Mouse (Mus musculus): ENCODE results near the gene Rad23a. TPM values are rescaled to one million over a fixed set of nuclear protein-coding genes. Genes with fewer than 3 reads are reported as not detected.

Rad23a gene
- polyA plus RNA-seq, 1 experiment from 2014 or later: 77.9 TPM

DNA sequence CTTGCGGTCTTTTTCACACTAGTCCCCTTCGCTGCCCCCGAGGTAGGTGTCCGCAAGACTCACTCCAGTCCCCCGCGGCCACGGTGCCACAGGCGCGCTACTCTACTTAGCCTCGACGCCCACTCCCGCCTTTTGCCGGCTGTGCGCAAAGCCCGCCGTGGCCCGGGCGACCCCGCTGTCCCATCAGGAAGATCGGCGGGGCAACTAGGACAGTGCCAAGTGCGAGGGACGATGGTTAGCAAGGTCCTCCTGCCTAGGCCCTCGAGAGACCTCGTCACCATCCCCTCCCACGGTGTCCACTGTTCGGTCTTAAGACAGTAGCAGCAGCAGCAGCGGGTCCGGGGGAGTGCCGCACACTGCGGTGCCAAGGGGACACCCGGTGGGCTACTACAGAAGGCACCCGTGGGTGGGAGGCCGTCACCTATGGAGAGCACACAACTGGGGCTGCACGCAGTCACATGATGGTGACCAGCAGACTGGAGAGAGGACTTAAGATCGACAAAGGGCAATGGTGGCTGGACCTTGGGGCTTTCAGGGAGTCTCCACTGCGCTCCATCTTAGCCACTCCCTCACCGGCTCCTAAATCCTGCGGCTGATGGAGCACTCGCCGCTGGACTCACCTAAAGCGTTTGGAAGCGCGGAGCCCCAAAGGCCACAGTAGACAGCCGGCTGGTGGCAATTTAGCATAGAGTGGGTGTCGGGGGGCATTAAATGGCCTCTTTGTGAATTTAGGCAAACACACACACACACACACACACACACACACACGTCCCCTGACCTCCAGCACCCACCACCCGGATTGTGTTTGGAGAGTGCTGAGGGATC is 55.6 kb downstream of the Rad23a start:
- no peak for ATAC-seq
- no peak for DNase-seq (ENCODE audit: low spot score)
- Histone ChIP-seq H3K27ac (ENCODE audit: low read length) (no peak overlapping the region), H3K4me1 (ENCODE audit: insufficient read depth, low read depth, low read length) (peaks cover 36% of the 10 kb centered on the region), H3K4me3 (ENCODE audit: low read depth, low read length) (peak overlapping the region; percentile 8), H3K9me3 (ENCODE audit: low read length) (no peaks in the 10 kb centered on the region), H3K36me3 (ENCODE audit: insufficient read depth, low read length) (no peaks in the 10 kb centered on the region), H3K27me3 (replicated peaks; ENCODE audit: insufficient read depth, low read length) (0 out of 2 replicates have a peak, but pooled peaks cover 3% of the 10 kb centered on the region), H3K9ac (replicated peaks; ENCODE audit: low read depth) (no peak overlapping the region), H3K4me2 (replicated peaks; ENCODE audit: low read depth, low read length) (peak overlapping the region; percentile 50)
- TF ChIP-seq CTCF (IDR thresholded peaks at IDR 0.05): no peak
- no peak for TF ChIP-seq EP300 (IDR thresholded peaks at IDR 0.05)
- WGBS: 16% methylated on average over 48 of the region's 48 CpGs

Small RNAs within 50 kb of the gene (microRNA-seq; reads per million reads assigned to microRNA genes)
- gene Mir7069: 1.5 reads per million

Other genes starting within 250 kb of the Rad23a start
- gene Ier2, start 177.8 kb downstream of the Rad23a start, polyA plus RNA-seq (2015; fragmentation: Nextera tagmentation; extraction: Ambion mirVana): 113 and 140 TPM in 2 replicates
- gene Trmt1, start 154.4 kb downstream of the Rad23a start, polyA plus RNA-seq (2015; fragmentation: Nextera tagmentation; extraction: Ambion mirVana): 38.4 and 43.4 TPM in 2 replicates
- gene Nacc1, start 152.8 kb downstream of the Rad23a start, polyA plus RNA-seq (2015; fragmentation: Nextera tagmentation; extraction: Ambion mirVana): 7.1 and 7.4 TPM in 2 replicates
- gene Lyl1, start 139.2 kb downstream of the Rad23a start, polyA plus RNA-seq (2015; fragmentation: Nextera tagmentation; extraction: Ambion mirVana): 11.6 and 13.9 TPM in 2 replicates
- gene G430095P16Rik, start 117.7 kb downstream of the Rad23a start, polyA plus RNA-seq (2015; fragmentation: Nextera tagmentation; extraction: Ambion mirVana): 2.0 and 2.8 TPM in 2 replicates
- gene Nfix, start 40.3 kb downstream of the Rad23a start, polyA plus RNA-seq (2015; fragmentation: Nextera tagmentation; extraction: Ambion mirVana): 38.8 and 45.1 TPM in 2 replicates
- 6.2 and 6.8 TPM in 2 replicates for gene Dand5, start 17.8 kb downstream of the Rad23a start, polyA plus RNA-seq (2015; fragmentation: Nextera tagmentation; extraction: Ambion mirVana)
- gene Gadd45gip1, start 9.1 kb downstream of the Rad23a start, polyA plus RNA-seq (2015; fragmentation: Nextera tagmentation; extraction: Ambion mirVana): 24.4 and 24.8 TPM in 2 replicates
- gene Calr, start 6.3 kb upstream of the Rad23a start, polyA plus RNA-seq (2015; fragmentation: Nextera tagmentation; extraction: Ambion mirVana): 318 and 405 TPM in 2 replicates
- 44.0 and 44.6 TPM in 2 replicates for gene Farsa, start 16.3 kb upstream of the Rad23a start, polyA plus RNA-seq (2015; fragmentation: Nextera tagmentation; extraction: Ambion mirVana)
- gene Syce2, start 31.4 kb upstream of the Rad23a start, polyA plus RNA-seq (2015; fragmentation: Nextera tagmentation; extraction: Ambion mirVana): 11.1 and 11.4 TPM in 2 replicates
- gene Gcdh, start 53.3 kb upstream of the Rad23a start, polyA plus RNA-seq (2015; fragmentation: Nextera tagmentation; extraction: Ambion mirVana): 16.2 and 21.1 TPM in 2 replicates
- 0.69 and 1.1 TPM in 2 replicates for gene Klf1, start 61.3 kb upstream of the Rad23a start, polyA plus RNA-seq (2015; fragmentation: Nextera tagmentation; extraction: Ambion mirVana)
- 24.0 and 29.1 TPM in 2 replicates for gene Dnase2a, start 67.9 kb upstream of the Rad23a start, polyA plus RNA-seq (2015; fragmentation: Nextera tagmentation; extraction: Ambion mirVana)
- gene Mast1, start 96.7 kb upstream of the Rad23a start, polyA plus RNA-seq (2015; fragmentation: Nextera tagmentation; extraction: Ambion mirVana): 0.32 and 0.33 TPM in 2 replicates
- not detected in 2 replicates for gene Rtbdn, start 106.3 kb upstream of the Rad23a start, polyA plus RNA-seq (2015; fragmentation: Nextera tagmentation; extraction: Ambion mirVana)
- gene Gm49661, start 128.8 kb upstream of the Rad23a start, polyA plus RNA-seq (2015; fragmentation: Nextera tagmentation; extraction: Ambion mirVana): 1.1 TPM in 1 of 2 replicates, not detected in the other
- 337 and 356 TPM in 2 replicates for gene Prdx2, start 128.9 kb upstream of the Rad23a start, polyA plus RNA-seq (2015; fragmentation: Nextera tagmentation; extraction: Ambion mirVana)
- gene Rnaseh2a, start 129.1 kb upstream of the Rad23a start, polyA plus RNA-seq (2015; fragmentation: Nextera tagmentation; extraction: Ambion mirVana): 46.4 and 55.7 TPM in 2 replicates
- 69.0 and 126 TPM in 2 replicates for gene Junb, start 138.1 kb upstream of the Rad23a start, polyA plus RNA-seq (2015; fragmentation: Nextera tagmentation; extraction: Ambion mirVana)
- gene Hook2, start 149.9 kb upstream of the Rad23a start, polyA plus RNA-seq (2015; fragmentation: Nextera tagmentation; extraction: Ambion mirVana): 19.2 and 22.3 TPM in 2 replicates
- gene Best2, start 173.9 kb upstream of the Rad23a start, polyA plus RNA-seq (2015; fragmentation: Nextera tagmentation; extraction: Ambion mirVana): not detected in 2 replicates
- 80.9 and 83.1 TPM in 2 replicates for gene Asna1, start 184.6 kb upstream of the Rad23a start, polyA plus RNA-seq (2015; fragmentation: Nextera tagmentation; extraction: Ambion mirVana)
- gene Trir, start 186.2 kb upstream of the Rad23a start, polyA plus RNA-seq (2015; fragmentation: Nextera tagmentation; extraction: Ambion mirVana): 116 and 126 TPM in 2 replicates
- 16.4 and 18.0 TPM in 2 replicates for gene Tnpo2, start 196.2 kb upstream of the Rad23a start, polyA plus RNA-seq (2015; fragmentation: Nextera tagmentation; extraction: Ambion mirVana)
- 34.8 and 35.6 TPM in 2 replicates for gene Fbxw9, start 219.4 kb upstream of the Rad23a start, polyA plus RNA-seq (2015; fragmentation: Nextera tagmentation; extraction: Ambion mirVana)
- gene Gm5741, start 227.3 kb upstream of the Rad23a start, polyA plus RNA-seq (2015; fragmentation: Nextera tagmentation; extraction: Ambion mirVana): not detected in 2 replicates
- 44.2 and 48.3 TPM in 2 replicates for gene Dhps, start 231.1 kb upstream of the Rad23a start, polyA plus RNA-seq (2015; fragmentation: Nextera tagmentation; extraction: Ambion mirVana)
- gene Wdr83os, start 240.1 kb upstream of the Rad23a start, polyA plus RNA-seq (2015; fragmentation: Nextera tagmentation; extraction: Ambion mirVana): 88.9 and 95.6 TPM in 2 replicates
- gene Wdr83, start 240.6 kb upstream of the Rad23a start, polyA plus RNA-seq (2015; fragmentation: Nextera tagmentation; extraction: Ambion mirVana): 26.7 and 27.0 TPM in 2 replicates
- 38.4 and 40.6 TPM in 2 replicates for gene Man2b1, start 242.6 kb upstream of the Rad23a start, polyA plus RNA-seq (2015; fragmentation: Nextera tagmentation; extraction: Ambion mirVana)

Data from lung, postnatal 0 days (tissue).